Mouse (Mus musculus): ENCODE results near the gene Slc6a4.

DNA sequence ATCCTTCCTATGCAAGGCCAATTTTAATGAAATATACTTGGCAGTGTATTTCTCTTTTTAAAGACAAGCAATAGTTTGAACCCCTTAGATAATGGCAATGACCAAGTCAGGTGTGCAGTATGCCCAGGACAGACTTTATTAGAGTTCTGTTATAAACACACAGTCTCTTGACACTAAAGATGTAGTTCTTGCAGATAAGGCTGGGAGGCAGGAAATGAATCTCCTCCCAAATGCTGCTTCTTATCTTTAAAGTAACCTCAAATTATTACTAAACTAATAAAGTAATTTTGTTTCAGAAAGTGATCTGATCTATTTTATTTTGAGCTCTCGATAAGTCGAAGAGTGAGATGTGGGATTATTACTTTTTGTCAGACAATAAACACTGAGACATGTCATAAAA is 65.0 kb downstream of the Slc6a4 start:
- no peak for TF ChIP-seq SMC3 (IDR thresholded peaks at IDR 0.05; ENCODE audit: low read depth, low read length)
- no peak for TF ChIP-seq CTCF (IDR thresholded peaks at IDR 0.05 in 2 of 3, conservative IDR thresholded peaks at IDR 0.05 in 1 of 3; ENCODE audit: control insufficient read depth in 1 of 3, insufficient read depth in 1 of 3, low read depth in 2 of 3, low read length in 3 of 3, poor library complexity in 1 of 3, severe bottlenecking in 1 of 3)
- TF ChIP-seq GATA1 (IDR thresholded peaks at IDR 0.05; ENCODE audit: low read depth, low read length) = peak; percentile 80
- no peak for TF ChIP-seq SIN3A (IDR thresholded peaks at IDR 0.05; ENCODE audit: low read length)
- TF ChIP-seq EP300 (IDR thresholded peaks at IDR 0.05; ENCODE audit: low read depth in 1 of 2, low read length in 2 of 2) = peak; percentile 53 to 70; a peak in 3 of 4 replicates
- TF ChIP-seq CHD1 (IDR thresholded peaks at IDR 0.05; ENCODE audit: low read depth, low read length) = no peak
